In the genomic region with DNA sequence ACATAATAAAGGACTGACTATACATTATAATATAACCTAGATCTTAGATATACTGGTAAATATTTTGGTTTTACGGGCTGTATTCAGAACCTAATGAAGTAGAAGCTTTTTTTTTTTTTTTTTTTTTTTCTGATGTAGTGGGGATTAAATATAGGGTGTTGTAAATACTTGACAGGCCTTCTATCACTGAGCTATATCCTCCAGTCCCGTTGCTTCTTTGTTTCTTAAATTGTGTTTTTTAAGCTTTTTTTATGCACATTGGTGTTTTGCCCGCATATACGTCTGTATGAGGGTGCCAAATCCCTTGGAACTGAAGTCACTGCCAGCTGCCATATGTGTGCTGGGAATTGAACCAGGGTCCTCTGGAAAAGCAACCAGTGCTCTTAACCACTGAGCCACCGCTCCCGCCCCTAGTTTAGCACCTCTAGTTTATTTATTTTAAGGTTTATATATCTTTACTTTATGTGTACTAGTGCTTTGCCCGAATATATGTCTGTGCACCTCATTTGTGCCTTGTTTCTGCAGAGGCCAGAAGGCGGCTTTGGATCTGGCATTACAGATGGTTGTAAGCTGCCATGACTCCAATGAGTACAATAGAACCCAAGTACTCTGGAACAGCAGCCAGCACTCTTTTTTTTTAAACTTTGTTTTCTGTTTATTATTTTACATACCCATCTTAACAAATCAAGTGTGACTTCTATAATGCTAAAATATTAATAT, we compare ENCODE assay signal across 8 mouse cellular contexts. TPM values are rescaled to one million over a fixed set of nuclear protein-coding genes. Genes with fewer than 3 reads are reported as not detected.
DNase-seq lines count a peak whose midpoint lies in the region; ATAC-seq and TF ChIP-seq lines count a peak whose summit lies in the region.

No protein-coding gene starts in this region.

- no peaks in the 10 kb centered on the region for H3K36me3 ChIP-seq in neural tube, embryonic 11.5 days (ENCODE audit: control insufficient read depth, insufficient read depth, low read length)
- H3K36me3 ChIP-seq in limb, embryonic 13.5 days: no peaks in the 10 kb centered on the region
- no peaks in the 10 kb centered on the region for H3K36me3 ChIP-seq in stomach, embryonic 16.5 days (ENCODE audit: control insufficient read depth, insufficient read depth, low read length)

- peak overlapping the region; percentile 90 for H3K4me3 ChIP-seq in cerebellum, adult 2 months (replicated peaks; ENCODE audit: insufficient read depth, low read depth, low read length)
- H3K4me3 ChIP-seq in neural tube, embryonic 11.5 days (ENCODE audit: low read depth, low read length): peak overlapping the region; percentile 37
- peak overlapping the region; percentile 46 for H3K4me3 ChIP-seq in limb, embryonic 13.5 days
- peak overlapping the region; percentile 49 for H3K4me3 ChIP-seq in stomach, embryonic 16.5 days (replicated peaks; ENCODE audit: low read length)

- no peaks in the 10 kb centered on the region for H3K9me3 ChIP-seq in neural tube, embryonic 11.5 days (ENCODE audit: control insufficient read depth, low read length)
- no peaks in the 10 kb centered on the region for H3K9me3 ChIP-seq in limb, embryonic 13.5 days
- no peaks in the 10 kb centered on the region for H3K9me3 ChIP-seq in stomach, embryonic 16.5 days (replicated peaks; ENCODE audit: control insufficient read depth, low read length)

- H3K27ac ChIP-seq in cerebellum, adult 2 months (ENCODE audit: insufficient read depth, low read length): no peak overlapping the region
- H3K27ac ChIP-seq in neural tube, embryonic 11.5 days (ENCODE audit: low read depth, low read length): no peak overlapping the region
- H3K27ac ChIP-seq in limb, embryonic 13.5 days: no peak overlapping the region
- no peak overlapping the region for H3K27ac ChIP-seq in stomach, embryonic 16.5 days (ENCODE audit: low read length)

- 39% methylated on average over 8 of the region's 8 CpGs for WGBS in cerebellum, adult 2 months
- WGBS in neural tube, embryonic 11.5 days: 59% methylated on average over 8 of the region's 8 CpGs
- 59% methylated on average over 8 of the region's 8 CpGs for WGBS in limb, embryonic 13.5 days
- 49% methylated on average over 8 of the region's 8 CpGs for WGBS in stomach, embryonic 16.5 days

- peak; percentile 6; the same call in 1 of the 2 replicates for ATAC-seq in neural tube, embryonic 11.5 days (ENCODE audit: insufficient read depth, low FRiP score, low TSS enrichment)
- no peak; the same call in 1 of the 2 replicates for ATAC-seq in limb, embryonic 13.5 days (ENCODE audit: low FRiP score, low read depth)
- ATAC-seq in stomach, embryonic 16.5 days (ENCODE audit: insufficient read depth, low FRiP score): no peak

- no peak for TF ChIP-seq CTCF in cerebellum, adult 2 months (IDR thresholded peaks at IDR 0.05; ENCODE audit: borderline replicate concordance, insufficient read depth, low read depth, low read length)

- H3K4me1 ChIP-seq in cerebellum, adult 2 months (ENCODE audit: control insufficient read depth, insufficient read depth, low read length): no peaks in the 10 kb centered on the region
- no peaks in the 10 kb centered on the region; the same call in 1 of the 2 replicates for H3K4me1 ChIP-seq in neural tube, embryonic 11.5 days (ENCODE audit: control insufficient read depth, insufficient read depth, low read length)
- H3K4me1 ChIP-seq in limb, embryonic 13.5 days: peaks cover 6% of the 10 kb centered on the region; the same call in 1 of the 2 replicates
- H3K4me1 ChIP-seq in stomach, embryonic 16.5 days (ENCODE audit: control insufficient read depth, insufficient read depth, low read length): peaks cover 3% of the 10 kb centered on the region; the same call in 1 of the 2 replicates

- peak overlapping the region; percentile 20; the same call in 1 of the 2 replicates for H3K4me2 ChIP-seq in neural tube, embryonic 11.5 days (ENCODE audit: low read depth)
- peak overlapping the region; percentile 44 for H3K4me2 ChIP-seq in limb, embryonic 13.5 days (replicated peaks)
- H3K4me2 ChIP-seq in stomach, embryonic 16.5 days (ENCODE audit: low read depth, low read length): peak overlapping the region; percentile 35; the same call in 1 of the 2 replicates

- H3K9ac ChIP-seq in neural tube, embryonic 11.5 days (ENCODE audit: low read length): no peak overlapping the region
- H3K9ac ChIP-seq in limb, embryonic 13.5 days: no peak overlapping the region
- H3K9ac ChIP-seq in stomach, embryonic 16.5 days (ENCODE audit: low read length): no peak overlapping the region

- H3K27me3 ChIP-seq in cerebellum, adult 2 months (ENCODE audit: control insufficient read depth, insufficient read depth, low read length): no peaks in the 10 kb centered on the region
- H3K27me3 ChIP-seq in neural tube, embryonic 11.5 days (ENCODE audit: control insufficient read depth, insufficient read depth, low read length): no peaks in the 10 kb centered on the region
- no peaks in the 10 kb centered on the region for H3K27me3 ChIP-seq in limb, embryonic 13.5 days
- no peaks in the 10 kb centered on the region for H3K27me3 ChIP-seq in stomach, embryonic 16.5 days (ENCODE audit: control insufficient read depth, insufficient read depth, low read length)

- DNase-seq in cerebellum, adult 2 months: no peak
- DNase-seq in cerebellum, postnatal 36 days: no peak
- DNase-seq in neural tube, embryonic 11.5 days (ENCODE audit: low spot score): no peak
- DNase-seq in neural tube, embryonic 10.5 days (ENCODE audit: extremely low spot score, low spot score): no peak
- no peak for DNase-seq in retina, postnatal 1 day
- no peak for DNase-seq in layer of hippocampus, adult 9-11 months

- TF ChIP-seq POLR2A in cerebellum, adult 2 months (IDR thresholded peaks at IDR 0.05; ENCODE audit: borderline replicate concordance, insufficient read depth, low read length): no peak

RNA-seq across cellular contexts. Expression of gene Ube2a, which starts 8.9 kb away (rescaled TPM):
- polyA plus RNA-seq in cerebellum, adult 2 months (2012; rRNA removed): 39.8 and 41.1 TPM in 2 replicates
- 128 and 138 TPM in 2 replicates for polyA plus RNA-seq in neural tube, embryonic 11.5 days (2014; fragmentation: Nextera tagmentation; extraction: Ambion mirVana)
- polyA plus RNA-seq in limb, embryonic 13.5 days (2015; fragmentation: Nextera tagmentation; extraction: Ambion mirVana): 123 TPM in 2 replicates
- polyA plus RNA-seq in stomach, embryonic 16.5 days (2015; fragmentation: Nextera tagmentation; extraction: Ambion mirVana): 105 and 107 TPM in 2 replicates

RNA-seq across cellular contexts. Expression of gene C330007P06Rik, which starts 9.1 kb away (rescaled TPM):
- polyA plus RNA-seq in cerebellum, adult 2 months (2012; rRNA removed): 28.8 and 30.2 TPM in 2 replicates
- 37.4 and 39.3 TPM in 2 replicates for polyA plus RNA-seq in neural tube, embryonic 11.5 days (2014; fragmentation: Nextera tagmentation; extraction: Ambion mirVana)
- 33.8 and 34.3 TPM in 2 replicates for polyA plus RNA-seq in limb, embryonic 13.5 days (2015; fragmentation: Nextera tagmentation; extraction: Ambion mirVana)
- 30.3 and 31.3 TPM in 2 replicates for polyA plus RNA-seq in stomach, embryonic 16.5 days (2015; fragmentation: Nextera tagmentation; extraction: Ambion mirVana)

RNA-seq across cellular contexts. Expression of gene Nkrf, which starts 37.9 kb away (rescaled TPM):
- 21.4 and 24.3 TPM in 2 replicates for polyA plus RNA-seq in cerebellum, adult 2 months (2012; rRNA removed)
- polyA plus RNA-seq in neural tube, embryonic 11.5 days (2014; fragmentation: Nextera tagmentation; extraction: Ambion mirVana): 7.1 and 7.8 TPM in 2 replicates
- polyA plus RNA-seq in limb, embryonic 13.5 days (2015; fragmentation: Nextera tagmentation; extraction: Ambion mirVana): 1.5 TPM in 2 replicates
- polyA plus RNA-seq in stomach, embryonic 16.5 days (2015; fragmentation: Nextera tagmentation; extraction: Ambion mirVana): 1.2 and 1.3 TPM in 2 replicates

Comparison
In these comparisons a context has a peak if more than half of its experiments do, and no peak if none do; other contexts are left out.
1. H3K4me3 ChIP-seq: peak in every context shown above with its lines; median percentile 90 in cerebellum, adult 2 months; 49 in stomach, embryonic 16.5 days; 46 in limb, embryonic 13.5 days; 37 in neural tube, embryonic 11.5 days.